Mouse (Mus musculus) natural killer cell, adult 2 months (primary cell): ENCODE data around the gene Actn4.
"Not testable (repeated sequence)": the region's sequence is repeated elsewhere in the genome, so short reads cannot be mapped to it uniquely, and the experiment has no call there.

Source experiments
- DNase-seq, 2 experiments: peaks; one replicate each; pipeline ENCODE4 v3.0.0; 2022; ENCODE audit warnings: low spot score in 2 of 2

Actn4 gene

DNA sequence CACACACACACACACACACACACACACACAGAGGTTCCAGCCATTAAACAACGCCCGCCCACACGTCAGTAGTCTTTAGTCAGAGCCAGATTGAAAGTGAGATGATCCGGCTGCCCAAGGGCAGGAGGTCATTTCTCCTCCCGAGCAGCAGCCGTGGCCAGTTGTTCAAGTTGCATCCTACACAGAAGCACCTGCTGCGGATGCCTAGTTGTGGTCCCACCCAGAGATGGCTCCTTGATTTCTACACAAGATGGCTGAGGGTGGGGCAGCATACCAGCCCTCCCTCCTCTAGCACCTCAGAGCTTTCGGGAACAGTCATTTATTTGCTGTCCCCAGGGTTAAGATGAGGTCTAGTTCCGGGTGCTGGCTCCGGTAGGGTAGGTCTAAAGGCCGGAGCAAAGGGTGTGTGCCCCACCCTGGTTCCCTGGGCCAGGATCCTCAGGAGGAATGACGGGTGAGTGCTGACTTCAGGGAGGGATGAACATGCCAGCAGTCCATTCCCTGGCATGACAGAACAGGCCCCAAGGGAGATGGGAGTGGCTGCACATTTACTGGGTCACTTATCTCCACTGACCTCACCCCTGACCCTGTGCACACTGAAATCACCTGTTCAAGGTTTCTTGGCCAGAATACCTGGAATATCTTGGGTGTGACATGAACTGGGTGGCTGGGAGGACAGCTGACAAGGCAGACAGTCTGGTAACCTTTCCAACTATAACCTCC is 7.7 kb upstream of the Actn4 start:
- DNase-seq = no peak

DNA sequence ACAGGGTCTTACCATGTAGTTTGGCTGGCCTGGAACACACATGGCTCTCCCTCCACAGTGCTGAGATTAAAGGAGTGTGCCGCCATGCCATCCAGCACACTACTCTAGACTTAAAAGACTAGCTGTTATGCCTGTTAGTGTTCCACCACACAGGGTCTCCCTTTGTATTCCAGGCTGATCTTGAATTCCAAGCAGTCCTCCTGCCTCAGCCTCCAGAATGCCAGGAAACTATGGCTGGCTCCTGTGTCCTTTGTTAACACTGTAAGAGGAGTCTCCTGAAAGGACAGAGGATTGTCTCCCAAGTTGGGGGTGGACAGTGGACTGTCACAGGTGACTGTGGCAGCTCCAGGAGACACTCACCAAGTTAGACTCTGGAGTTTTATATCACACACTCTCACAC is 7.1 kb upstream of the Actn4 start:
- DNase-seq = no peak

DNA sequence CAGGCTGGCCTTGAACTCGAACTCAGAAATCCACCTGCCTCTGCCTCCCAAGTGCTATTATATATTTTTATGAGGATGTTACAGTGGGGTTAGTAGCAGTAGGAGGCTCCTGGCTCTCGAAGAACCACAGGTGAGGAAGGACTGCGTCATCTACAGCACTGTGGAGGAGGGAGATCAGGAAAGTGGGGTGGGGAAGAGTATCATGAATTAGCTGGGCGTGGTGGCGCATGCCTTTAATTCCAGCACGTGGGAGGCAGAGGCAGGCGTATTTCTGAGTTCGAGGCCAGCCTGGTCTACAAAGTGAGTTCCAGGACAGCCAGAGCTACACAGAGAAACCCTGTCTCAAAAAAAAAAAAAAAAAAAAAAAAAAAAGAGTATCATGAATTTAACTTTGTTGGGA is 6.0 kb upstream of the Actn4 start:
- not testable (repeated sequence) for DNase-seq

DNA sequence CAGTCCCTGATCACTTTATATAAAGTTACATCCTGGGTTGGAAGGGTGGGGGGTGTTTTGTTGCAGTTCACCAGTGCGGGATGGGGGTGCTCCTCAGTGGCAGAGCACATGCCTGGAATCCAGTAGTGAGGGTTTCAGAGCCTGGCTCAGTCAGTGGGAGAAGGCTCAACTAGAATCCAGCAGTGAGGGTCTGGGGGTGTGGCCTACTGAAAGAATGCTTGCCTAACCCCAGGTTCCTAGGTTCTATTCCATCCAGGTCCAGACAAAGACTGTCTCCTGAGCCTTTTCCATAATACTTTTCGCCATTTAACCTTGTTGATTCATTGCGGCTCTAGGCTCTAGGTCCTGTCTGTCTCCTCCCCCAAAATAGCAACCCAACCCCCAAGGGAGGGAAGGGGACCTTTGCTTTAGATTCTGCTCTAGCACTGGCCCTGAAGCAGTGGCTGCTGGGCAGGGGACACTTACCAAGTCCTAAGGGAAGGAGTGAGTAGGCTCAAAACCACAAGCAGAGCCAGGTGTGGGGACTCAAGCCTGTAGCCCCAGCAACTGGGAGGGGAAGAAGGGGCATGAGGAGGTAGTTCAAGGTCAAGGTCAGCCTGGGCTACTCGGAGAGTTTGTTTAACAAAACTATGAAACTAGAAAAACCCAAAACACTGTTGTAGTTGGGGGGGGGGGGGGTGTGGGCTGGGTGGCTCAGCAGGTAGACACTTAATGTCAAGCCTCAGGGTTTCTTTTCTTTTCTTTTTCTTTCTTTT is 4.8 kb upstream of the Actn4 start:
- no peak for DNase-seq

DNA sequence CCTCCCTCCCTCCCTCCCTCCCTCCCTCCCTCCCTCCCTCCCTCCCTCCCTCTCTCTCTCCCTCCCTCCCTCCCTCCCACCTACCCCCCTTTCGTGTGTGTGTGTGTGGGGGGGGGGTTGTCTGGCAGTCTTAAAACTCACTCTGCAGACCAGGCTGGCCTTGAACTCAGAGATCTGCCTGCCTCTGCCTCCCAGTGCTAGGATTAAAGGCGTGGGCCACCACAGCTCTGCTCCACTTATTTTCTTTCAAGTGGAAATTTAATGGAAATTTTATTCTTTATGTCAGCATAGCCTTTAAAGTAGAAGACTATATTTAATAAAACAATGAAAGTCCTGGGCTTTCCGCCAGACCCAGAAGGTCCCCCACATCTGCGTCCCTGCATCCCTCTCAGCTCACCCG is 4.0 kb upstream of the Actn4 start:
- no peak for DNase-seq

DNA sequence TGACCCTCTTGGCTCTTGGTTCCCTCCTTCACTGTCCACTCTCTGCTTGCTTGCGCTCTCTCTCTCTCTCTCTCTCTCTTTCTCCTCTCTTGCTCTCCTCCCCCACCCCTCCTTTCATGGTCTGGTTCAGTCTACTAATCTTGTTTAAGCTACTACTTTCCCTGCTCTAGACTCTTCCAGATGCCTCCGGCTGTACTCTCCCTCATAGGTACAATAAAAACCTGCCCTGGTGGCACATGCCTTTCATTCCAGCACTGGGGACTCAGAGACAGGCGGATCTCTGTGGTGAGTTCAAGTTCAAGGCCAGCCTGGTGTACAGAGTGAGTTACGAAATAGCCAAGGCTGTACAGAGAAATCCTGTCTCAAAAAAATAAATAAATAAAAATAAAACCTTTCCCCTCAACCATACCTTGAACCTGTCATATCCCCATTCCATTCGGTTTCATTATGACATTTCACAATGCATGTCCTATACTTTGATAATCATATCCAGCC is 3.3 kb upstream of the Actn4 start:
- no peak for DNase-seq

DNA sequence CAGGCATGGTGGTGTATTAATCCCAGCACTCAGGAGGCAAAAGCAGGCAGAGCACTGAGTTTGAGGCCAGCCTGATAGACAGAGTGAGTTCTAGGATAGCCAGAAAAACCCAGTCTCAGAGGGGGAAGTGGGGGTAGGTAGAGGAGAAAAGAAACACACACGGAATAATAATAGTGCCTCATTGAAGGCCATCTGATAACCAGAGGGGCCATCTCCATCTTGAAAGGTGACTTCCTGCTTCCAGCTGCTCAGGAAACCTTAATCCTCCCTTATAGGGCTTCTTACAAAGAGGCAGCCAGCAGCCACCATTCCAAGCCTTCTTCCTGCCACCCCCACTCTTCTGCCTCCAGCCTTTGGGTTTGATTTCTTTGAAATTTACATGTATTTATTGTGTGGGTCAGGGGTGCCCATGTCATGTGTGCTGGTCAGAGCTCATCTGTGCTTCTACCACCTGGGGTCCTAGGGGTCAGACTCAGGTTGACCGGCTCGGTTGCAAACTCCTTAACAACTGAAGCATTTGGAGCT is 1.3 kb upstream of the Actn4 start:
- no peak for DNase-seq

DNA sequence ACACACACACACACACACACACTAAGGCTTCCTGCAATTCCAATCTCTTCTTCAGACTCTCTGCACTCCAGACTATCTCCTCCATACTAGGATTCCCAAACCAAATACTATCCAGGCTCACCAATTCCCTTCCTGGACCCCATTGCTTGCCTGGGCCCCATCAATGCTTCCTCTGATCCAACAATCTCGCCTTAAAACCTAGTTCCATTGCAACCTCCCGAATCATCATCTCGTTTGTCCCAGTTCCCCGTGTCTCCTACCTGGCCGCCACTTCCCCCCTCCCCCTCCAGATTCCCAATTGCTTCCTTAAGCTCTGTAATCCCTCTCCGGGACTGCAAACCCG is 585 bp downstream of the Actn4 start:
- no peak for DNase-seq

DNA sequence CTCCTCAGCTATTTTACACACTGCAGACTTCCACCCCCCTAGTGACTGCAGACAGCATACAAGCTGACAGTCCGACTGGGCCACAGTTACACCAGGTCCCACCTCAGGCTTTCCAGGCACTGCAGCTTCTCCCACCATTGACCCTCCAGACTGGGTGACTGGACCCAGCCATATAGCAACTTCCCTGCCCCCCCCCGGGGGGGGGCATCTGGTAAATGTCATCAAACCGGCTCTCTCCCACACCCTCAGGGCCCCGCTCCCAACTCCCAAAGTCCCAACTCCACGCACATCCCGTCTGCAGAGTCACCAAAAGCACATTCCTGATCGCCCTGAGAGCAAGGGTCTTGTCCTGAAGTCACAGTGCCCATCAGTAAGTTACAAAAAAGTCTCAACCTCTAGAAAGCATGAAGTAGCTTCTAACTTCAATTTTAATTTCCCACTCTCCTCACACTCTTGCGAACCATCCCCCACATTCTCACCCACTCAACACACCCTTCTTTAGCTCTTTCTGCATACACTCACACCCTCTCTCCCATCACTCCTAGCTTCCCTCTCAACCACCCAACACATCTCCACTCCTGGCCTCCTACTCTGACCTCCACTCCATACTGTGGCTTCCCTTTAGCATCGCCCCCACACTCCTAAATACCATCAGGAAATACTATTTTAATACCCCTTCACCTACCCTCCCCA is 1.6 kb downstream of the Actn4 start:
- no peak for DNase-seq

DNA sequence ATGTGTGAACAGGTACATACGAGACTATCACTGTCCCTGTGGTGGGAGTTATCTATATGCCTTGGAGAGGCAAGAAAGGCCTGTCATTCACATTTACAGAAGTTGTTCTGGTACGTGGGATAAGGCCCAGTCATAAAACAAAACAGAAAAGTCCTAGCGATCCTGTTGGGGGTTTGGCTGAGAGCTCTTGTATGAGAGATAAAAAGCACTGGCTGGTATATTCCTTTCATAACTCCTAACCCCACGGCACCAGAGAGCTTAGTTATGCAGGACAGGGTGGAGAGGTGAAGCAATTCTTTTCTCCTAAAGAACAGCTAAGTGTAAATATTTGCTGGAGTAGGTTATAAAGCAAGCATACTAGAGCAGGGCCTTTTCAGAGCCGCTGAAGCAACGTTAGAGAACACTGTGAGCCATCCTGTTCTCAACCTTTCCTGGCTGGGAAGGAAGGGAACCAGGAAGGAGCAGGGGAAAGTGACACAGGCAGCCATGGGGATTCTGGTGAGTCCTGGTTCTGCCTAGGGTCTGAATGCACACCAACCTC is 2.6 kb downstream of the Actn4 start:
- DNase-seq = no peak

DNA sequence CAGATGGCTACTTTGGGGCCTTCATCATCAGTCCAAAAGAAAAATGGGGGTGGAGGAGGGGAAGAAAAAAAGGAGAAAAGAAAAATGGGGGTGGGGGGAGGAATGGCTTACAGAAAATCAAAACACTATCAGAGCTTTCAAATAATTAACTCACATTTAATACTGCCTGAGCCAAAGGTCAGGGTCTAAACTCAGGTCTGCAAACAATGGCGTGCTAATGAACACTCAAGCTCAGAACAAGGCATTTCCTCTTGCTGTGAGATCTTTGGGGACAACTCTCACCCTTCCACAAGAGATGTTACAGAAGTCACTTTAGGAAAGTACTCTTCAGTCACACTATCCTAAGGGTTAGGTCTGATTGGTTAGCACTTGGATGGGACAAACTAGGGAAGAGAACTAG is 3.4 kb downstream of the Actn4 start:
- DNase-seq = no peak

DNA sequence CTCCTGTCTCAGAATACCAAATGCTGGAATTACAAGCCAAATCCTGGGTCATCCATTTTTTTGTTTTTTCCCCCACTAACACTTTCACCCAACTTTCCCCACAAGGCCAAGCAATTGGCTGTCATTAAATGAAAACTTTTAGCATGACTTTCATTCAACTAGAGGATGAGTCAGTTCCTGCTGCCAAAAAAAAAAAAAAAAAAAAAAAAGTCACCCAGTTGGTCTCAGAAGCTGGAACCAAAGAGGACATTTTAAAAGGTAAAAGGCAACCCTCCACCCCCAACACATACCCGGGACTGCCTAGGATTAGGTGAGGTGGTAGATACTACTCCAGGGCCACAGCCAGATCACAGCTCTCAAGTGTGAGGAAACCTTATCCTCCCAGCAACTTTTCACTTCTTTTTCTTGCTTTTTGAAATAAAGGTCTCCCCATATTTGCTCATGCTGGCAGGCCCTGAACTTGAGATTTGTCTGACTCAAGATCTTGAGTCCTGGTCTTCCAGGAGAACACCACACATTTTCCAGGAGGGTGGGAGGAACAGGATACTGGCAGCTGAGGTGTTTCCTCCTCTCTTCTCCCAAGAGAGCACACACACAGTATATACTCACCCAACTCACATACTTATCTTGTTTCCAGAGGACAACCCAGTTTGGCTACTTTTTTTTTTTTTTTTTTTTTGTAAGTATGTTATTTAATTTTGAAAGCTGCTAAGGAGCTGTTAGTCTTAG is 4.0 kb downstream of the Actn4 start:
- DNase-seq = no peak

DNA sequence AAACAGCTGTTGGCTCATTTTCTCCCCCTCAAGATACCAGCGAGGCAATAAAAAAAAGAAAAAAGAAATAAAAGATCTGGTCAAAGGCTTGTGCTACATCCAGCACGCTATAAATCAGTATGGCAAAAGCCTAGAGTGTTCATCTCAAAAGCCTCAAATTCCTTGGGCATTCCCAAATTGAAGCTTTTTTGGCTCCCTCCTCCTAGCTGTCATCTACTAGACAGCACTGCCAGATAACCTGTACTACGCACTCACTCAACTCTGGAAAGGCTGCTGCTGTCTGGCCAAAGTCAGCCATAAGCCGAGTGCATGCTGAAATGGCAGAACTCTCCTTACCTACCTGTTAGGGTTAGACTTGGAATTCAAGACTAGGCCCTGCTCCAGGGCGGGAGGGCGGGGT is 4.9 kb downstream of the Actn4 start:
- DNase-seq = no peak

DNA sequence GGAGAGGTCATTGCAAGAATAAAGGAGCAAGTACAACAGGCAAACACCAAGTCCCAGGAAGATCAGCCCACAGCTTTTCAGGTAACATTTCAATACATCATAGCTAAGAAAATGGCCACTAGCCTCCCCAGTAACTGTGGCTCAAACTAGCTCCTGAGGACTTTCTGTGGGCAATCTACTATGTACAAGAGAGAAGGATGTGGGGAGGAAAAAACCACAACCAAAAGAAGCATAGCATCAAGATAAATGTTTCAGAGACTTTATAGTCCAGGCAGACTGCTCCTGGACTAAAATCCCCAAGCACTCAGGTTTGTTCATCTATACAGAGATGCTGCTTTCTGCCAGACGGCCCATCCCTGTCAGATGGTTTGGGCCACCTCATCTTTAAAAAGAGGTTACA is 5.9 kb downstream of the Actn4 start:
- DNase-seq = no peak

DNA sequence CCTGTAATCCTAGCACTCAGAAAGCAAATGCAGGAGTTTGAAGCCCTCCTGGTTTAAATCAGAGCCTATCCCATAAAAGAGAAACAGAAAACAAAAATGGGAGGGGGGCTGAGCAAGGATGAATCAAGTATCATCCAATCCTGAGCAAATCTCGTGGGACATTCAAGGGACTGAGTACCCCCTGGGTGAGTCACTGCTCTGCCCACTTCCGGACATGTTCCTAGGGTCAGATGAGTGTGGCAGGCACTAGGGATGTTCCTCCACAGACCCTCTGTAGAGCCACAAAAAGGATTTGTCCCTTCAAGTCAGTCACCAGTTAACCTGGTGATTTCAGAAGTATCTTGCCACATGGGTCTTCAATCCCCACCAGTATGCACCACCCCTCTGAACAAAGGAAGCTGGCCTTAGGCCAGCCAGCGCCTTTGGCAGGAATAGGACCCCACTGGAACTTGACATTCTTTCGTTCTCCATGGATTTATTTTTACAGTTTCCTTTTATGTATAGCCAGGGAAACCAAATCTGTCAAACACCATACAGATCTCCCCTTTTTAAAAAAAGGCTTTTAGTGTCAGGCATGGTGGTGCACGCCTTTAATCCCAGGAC is 6.7 kb downstream of the Actn4 start:
- no peak for DNase-seq

DNA sequence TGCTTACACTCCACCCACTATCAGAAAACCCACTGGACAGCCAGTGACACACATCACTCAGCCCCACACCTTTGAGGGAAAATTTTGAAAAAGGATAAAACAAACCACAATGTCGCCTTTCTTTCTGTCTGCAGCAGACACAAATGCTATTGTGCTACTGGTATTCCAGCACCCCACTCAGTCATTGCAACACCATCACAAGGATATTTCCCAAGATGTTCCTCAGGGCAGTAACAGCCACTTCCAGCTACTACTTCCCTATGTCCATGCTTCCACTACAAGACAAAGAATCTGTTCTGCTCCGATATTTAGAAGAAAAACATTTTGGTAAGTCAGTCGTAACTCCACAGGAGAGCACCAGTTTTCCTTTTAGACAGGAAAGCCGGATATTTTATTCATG is 7.4 kb downstream of the Actn4 start:
- DNase-seq = no peak

DNA sequence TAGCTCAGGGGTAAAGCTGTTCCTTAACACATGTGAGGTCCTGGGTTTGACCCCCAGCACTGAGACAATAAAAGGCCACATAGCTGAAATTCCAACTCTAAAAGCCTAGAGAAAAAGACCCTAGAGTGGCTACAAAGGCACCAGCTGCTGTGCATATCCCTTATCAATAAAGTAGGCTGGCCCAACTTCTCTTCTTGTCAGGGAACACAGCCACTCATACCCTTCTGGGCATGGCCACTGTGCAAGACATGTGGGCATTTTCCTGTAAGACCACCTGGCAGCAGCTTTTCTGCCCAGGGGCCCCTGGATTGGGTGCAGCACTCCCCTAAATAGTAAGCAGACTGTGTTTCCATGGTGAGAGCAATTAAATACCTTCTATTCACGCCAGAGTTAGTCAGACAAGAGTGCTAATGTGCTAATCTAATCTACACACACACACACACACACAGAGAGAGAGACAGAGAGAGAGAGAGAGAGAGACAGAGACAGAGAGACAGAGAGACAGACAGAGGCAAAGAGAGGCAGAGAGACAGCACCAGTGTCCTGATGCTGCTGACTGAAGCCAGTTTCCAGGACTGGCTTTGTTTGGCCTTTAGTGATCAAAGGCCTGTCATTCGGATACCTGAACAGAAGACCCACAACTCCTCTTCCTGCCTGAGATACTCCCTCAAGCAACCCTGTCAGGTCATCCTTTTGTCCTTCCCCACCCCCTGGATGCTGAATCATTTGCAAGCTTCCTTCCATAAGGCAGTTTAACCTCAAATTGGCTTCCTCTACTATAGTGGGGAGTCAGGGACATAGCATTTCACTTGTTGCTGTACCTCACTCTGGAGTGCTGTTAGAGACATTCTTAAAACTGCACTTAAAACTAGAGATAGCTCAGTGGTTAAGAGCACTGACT is 8.4 kb downstream of the Actn4 start:
- no peak for DNase-seq

DNA sequence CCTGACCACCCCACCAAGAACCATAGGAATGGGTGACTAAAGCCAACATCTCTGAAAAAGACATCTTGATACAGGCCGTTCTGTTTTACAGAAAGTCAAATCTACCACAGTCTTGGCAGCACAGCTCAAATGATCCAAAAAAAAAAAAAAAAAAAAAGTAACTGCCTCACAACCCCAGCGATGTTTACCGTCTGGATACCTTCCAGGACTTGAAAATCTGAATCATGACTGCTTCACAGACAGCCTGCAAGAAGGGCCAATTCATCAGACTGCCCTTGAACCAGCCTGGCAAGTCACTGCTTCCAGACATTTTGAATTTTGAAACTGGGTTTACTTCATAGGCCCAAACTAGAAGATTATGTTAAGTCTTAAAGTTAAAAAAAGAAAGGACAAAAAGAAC is 9.4 kb downstream of the Actn4 start:
- no peak for DNase-seq

DNA sequence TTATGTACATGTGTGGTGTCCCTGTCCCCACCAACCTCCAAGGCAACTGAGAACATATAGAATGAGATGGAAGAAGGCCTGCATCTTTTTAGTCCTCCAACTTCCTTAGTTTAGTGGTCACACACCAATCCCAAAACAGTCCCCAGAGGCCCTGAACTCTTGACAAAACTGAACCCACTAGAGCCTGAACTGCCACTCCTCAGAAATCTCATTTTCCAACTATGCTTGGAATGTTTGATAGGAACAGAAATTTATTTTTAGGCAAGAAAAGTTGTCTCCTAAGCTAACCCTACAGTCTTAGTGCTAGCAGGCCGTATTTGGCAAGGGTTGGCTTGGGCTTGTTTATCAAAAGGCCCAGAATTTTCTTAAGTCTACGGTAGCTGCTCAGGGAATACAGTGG is 10.4 kb downstream of the Actn4 start:
- DNase-seq = no peak

DNA sequence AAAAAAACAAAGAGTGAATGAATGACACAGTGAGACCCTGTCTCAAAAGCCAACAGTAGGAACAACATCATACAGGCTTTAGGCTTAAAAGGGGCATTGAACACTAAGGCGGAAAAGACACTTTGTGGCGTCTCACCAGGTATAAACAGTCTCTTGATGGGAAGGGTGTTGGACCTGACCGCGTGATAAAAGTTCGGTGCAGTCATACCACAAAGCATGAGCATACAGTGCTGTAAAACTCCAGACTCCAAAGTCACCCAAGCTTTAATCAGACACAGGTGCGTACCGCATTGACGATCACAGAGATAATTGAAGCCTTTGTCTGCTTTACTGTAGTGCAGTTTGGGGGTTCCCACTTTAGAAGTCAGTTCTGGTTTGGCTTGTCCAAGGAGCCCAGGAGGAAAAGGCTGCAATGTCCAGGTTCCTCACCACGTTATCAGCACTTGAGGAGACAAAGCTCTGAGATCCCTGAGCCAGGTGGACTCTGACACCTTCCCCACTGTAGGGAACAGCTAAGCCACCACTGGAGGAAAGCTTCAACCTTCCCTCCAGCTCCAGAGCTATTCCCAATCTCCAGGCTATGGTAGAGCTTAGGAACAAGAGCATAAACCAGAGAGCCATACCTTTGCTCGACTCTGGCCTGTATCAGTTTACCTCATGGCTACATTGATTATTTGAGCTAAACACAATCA is 11.6 kb downstream of the Actn4 start:
- DNase-seq = no peak
